Mouse (Mus musculus) left cerebral cortex, adult 18-20 months (tissue): Measurements from ENCODE around the gene Arl9. TPM values are rescaled to one million over a fixed set of nuclear protein-coding genes. Genes with fewer than 3 reads are reported as not detected.
"Not testable (repeated sequence)": the region's sequence is repeated elsewhere in the genome, so short reads cannot be mapped to it uniquely, and the experiment has no call there.

Experiments
- DNase-seq, 2 experiments: peaks; one replicate each; pipeline ENCODE4 v3.0.0; 2021 to 2022; ENCODE audit warnings: low spot score in 2 of 2, mixed read lengths in 1 of 2
- long read RNA-seq, 2 experiments: library from polyadenylated mRNA; stranded (forward); transcript quantifications; one replicate each; pipeline ENCODE4 v2.0.0; 2021
- total RNA-seq, 2 experiments: library from RNA; stranded (reverse); gene quantifications; 2 replicates each; pipeline ENCODE4 v1.2.3; 2021

Gene Arl9
- not detected for total RNA-seq
- long read RNA-seq, experiment 1 = 0 reads
- long read RNA-seq, experiment 2 = 0 reads

GRCm38 (mm10) chr5:77004051-77004821 is at the start of gene Arl9:
Gene Arl9, plus strand, starts transcription at chr5:77004055.
- DNase-seq = no peak

DNA sequence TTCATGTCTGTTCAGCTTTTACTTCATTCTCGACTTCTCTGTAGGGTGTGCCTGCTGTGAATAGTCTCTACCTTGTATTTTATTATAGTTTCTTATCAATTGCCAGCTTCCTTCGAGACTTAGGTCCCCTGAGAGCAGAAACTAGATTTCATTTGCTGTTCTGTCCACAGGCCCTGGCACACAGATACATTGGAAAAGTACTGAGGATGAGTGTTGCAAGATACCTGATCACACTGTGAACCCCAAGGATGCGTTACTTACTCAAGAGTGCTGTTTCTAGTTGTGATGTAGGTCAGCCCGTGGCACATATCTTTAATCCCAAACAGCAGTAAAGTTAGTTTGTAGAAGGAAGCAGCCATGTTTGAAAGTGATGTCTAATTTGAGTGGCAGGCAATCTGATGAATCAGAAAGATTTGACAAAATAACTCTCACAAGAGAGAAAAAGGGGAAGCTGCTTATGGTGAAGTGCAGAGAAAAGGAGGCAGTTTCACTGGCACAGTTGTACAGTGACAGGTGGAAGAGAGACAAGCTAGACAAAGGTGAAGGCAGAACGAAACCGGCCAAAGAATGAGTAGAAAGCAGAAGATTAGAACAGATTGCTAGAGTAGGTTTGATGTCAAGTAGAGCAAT is 49.5 kb upstream of the Arl9 start:
- DNase-seq = no peak

- no peak for DNase-seq
Observed at GRCm38 (mm10) chr5:76955474-76955873, 48.4 kb upstream of the Arl9 start.

- DNase-seq = no peak
Observed at GRCm38 (mm10) chr5:76957954-76958353, 45.9 kb upstream of the Arl9 start.

GRCm38 (mm10) chr5:76959587-76959986 is 44.3 kb upstream of the Arl9 start:
- DNase-seq = no peak

GRCm38 (mm10) chr5:76962545-76962944 is 41.3 kb upstream of the Arl9 start:
- no peak for DNase-seq

DNA sequence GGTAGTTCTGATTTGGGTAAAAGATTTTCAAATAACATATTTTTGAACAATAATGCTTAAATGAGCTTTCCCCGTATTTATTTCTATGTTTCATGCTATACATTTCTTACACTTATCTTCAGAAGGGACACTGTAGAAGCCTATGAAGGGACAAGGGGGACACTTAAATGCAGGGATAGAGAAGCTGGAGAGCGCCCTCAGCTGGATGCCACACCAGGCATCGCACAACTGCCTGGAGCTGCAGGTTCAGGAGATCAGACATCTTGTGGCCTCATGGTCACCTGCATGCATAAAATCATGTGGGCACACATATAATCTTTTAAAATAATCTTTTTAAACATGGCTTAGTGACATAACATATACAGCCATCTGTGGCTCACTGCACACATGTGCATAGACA is 39.2 kb upstream of the Arl9 start:
- no peak for DNase-seq

DNA sequence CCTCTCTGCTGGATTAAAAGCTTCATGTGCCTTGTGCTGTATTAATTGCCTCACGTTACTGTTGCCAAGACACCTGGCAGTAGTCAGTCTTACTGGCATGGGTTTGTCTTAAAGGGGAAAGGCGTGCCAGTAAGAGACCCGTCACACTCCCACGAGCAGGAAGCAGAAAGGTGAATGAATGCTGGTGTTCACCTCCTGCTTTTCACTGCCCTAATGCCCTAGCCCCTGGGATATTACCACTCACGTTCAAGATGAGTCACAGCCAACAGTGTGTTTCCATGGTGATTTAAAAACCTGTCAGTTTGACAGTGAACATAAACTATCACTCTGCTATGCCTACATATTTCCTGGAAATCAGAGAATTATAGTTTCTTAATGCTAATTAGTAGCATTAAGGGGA is 34.6 kb upstream of the Arl9 start:
- no peak for DNase-seq

- DNase-seq = not testable (repeated sequence)
Observed at GRCm38 (mm10) chr5:76971115-76971514, 32.7 kb upstream of the Arl9 start.

GRCm38 (mm10) chr5:76973488-76973887 is 30.4 kb upstream of the Arl9 start:
- no peak for DNase-seq

GRCm38 (mm10) chr5:76974207-76974553 is 29.7 kb upstream of the Arl9 start:
- peak in 1 of 2 experiments; percentile 9 for DNase-seq

DNA sequence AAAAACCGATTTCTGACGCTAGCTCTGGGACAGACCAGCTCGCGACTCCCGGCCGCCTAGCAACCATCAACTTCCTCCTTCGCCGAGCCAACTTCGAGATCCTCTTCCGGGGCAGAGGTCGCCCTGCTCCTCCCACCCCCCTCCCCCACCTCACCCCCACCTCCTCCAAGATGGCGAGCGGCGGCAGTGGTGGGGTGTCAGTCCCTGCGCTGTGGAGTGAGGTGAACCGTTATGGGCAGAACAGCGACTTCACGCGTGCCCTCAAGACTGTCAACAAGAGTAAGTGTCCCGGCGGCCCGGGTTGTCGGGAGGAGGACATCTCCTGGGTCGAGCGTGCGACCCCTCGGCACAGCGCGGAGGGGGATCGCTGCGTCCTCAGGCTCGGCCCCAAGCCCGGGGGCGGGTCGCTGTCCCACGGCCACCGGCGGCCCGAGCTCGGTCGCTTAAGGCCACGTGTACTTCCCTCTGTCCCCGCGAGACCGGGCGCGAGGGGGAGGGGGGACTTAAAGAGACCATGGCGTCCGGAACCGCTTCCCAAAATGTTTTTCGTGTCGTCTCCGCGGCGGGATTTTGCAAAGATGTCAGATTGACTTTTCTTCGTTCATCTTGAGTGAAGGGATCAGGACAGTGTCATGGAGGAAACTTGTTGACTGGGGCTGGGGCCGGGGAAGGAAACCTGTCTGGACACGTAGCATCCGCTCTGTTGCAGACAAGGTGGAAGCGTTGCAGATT is 29.1 kb upstream of the Arl9 start, which contains the start of gene Srp72:
Srp72 (plus strand) TSS at position 130 of the 732 bp plus-strand sequence.
- peak; percentile 82 to 84 for DNase-seq

GRCm38 (mm10) chr5:76975736-76976135 is 28.1 kb upstream of the Arl9 start:
- DNase-seq = no peak

- no peak for DNase-seq
Observed at GRCm38 (mm10) chr5:76984015-76984414, 19.8 kb upstream of the Arl9 start.

DNA sequence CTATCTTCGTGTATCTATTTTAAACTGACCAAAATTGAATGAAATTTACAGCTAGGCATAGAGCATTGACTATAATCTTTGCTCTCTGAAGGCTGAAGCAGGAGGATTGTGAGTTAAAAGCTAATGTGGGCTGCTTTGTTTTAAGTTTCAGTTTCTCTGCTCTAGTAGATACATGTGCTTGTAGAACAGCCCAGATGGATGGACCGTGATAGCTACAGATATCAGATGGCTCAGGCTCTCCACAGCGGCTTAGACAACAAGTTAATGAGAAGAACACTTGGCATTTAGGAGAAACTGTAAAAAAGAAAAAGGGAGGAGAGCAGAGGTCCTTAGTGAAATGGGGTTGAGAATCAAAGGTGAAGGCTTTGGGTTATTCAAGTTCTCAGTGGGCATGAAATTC is 13.1 kb upstream of the Arl9 start:
- no peak for DNase-seq

- DNase-seq = no peak
Observed at GRCm38 (mm10) chr5:76993174-76993814, 10.6 kb upstream of the Arl9 start.

DNA sequence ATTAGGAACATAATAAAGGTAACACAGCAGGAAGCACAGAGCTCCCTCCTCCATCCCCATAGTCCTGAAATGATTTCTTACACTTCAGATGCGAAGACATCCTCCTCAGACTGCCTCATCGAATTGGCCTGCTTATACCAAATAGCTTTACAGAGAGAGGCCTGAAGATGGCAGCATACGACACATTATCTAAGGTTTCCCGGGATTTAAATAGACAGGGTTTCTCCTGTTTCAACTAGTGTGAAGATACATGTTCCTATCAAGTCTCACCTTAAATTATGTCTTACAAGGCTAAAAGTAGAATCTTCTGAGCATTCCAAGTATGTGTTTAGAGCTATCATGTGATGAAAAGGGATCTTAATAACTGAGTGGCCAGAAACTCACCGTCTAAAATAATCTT is 5.4 kb upstream of the Arl9 start:
- peak; percentile 21 to 34 for DNase-seq

GRCm38 (mm10) chr5:77001192-77001591 is 2.7 kb upstream of the Arl9 start:
- no peak for DNase-seq

- no peak for DNase-seq
Observed at GRCm38 (mm10) chr5:77010352-77010751, 6.5 kb downstream of the Arl9 start.

DNA sequence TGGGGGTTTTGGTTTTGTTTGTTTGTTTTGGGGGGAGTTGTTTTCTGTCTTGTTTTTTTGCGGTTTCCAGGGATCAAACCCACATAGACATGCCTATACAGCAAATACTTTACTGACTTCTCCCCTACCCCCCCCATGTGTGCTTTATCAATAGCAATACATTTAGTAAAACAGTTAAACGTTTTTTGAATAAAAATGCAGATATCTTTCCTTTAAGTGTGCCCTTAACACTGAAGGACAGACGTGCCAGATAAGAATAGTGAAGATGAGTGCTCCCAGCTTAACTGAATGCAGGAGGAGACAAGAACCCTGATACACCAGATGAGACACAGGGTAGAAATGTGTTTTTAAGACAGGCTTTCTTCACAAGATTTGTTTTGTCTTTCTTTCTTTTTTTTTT is 7.2 kb downstream of the Arl9 start:
- DNase-seq = no peak

DNA sequence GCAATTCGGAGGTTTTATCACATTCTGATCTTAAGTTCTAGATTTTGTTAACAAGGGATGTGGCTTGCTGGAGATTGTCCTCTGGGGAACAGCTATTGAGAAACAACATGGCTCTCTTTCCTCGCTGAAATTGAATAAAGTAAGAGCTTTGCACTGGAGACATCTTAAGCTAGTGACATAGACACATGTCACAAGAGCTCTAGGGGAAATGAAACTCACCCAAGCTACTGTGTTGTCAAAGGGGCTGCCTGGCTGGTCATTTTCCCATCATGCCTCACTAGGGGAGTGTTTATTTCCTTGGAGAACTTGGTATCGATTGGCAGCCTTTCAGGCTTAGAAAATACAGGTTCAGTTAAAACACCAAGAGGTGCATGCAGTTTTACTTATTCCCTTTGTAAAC is 9.3 kb downstream of the Arl9 start:
- no peak for DNase-seq
